Mouse (Mus musculus) cerebellum, adult 11 months (tissue): ENCODE data around the gene Hand2.

Source experiments
- DNase-seq: peaks from one replicate; pipeline ENCODE4 v3.0.0; 2022

The Hand2 gene

GRCm38 (mm10) chr8:57325111-57325891, 4.5 kb downstream of the Hand2 start:
- DNase-seq = no peak

DNA sequence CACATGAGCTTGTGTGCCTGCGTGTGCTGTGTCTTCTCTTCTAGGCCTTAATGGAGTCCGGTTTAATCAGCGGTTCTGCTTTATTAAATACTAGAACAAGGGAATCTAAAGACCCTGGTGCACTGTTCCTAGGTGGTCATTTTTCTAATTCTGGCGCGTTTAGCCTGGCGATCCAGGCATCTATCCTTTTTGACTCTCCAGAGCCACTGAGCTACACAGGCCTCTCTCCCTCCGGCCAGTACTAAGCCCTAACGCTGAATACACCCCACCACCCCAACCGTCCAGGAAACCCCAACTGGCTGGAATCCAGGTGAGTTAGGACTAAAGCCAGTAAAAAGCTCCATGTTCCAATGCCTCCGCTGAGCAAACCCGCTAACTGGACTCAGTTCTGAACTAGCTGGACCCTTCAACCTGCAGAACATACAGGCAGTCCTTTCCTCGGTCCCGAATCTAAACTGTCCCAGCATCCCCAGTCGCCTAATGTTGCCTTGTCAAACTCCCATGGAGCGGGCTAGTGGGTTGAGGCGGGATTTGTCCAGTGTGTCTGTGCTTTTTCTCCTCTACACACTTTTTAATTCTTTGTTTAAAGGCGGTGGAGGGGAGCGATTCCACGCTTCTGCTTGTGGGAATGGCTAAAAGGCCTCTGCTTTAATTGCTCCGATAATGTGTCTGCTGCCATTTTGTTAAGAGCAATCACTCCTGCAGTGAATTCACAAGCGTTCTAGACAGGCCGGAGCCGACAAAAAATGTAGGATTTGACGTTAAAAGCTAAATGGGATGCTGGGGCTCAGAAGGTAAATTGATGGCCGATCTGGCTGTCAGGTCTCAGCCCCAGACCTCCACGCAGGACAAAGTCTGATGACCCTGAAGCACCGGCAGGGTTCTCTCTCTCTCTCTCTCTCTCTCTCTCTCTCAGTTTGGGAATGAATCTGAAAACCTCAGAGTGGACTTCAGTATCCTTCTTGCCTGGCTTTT, 5.6 kb downstream of the Hand2 start:
- DNase-seq = no peak

DNA sequence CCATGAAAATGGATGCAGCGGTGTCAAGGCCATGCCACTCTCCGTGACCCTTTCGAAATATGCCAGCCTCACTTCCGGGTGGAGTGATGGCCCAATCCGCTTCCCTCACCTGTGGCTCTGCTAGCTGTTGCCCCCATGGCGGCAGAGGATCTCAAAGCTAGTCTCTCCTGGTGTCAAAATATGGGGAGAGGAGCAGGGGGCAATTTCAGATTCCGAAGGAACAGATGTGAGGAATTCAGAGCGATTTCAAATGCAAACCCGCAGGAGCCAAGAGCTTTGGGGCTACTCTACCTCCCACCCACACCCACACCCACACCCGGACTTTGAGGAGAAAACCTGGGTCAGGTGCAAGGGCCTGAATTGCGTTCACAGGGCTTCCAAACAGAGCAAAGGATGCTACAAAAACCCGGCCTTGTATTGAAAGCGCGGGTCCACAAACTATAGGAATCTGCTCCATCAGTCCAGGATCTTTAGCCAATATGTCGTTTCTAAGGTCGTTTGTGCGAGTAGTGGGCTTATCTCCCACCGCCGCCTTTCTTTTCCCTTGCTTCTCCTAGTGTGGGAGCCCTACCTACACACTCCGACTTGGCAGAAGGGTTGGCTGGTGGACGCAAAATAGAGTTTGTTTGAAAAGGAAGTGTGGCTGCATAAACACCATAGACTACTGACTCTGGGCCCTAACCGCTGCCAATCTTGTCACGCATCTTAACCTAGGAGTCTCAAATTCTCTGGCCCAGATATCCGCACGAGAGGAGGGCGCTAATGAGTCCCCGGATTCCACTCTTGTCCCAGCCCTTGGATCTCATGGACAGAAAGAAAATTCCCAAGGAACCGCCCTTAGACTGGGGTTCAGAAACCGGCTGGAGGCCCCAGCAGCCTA, 6.7 kb downstream of the Hand2 start:
- DNase-seq = no peak

GRCm38 (mm10) chr8:57328161-57328920, 7.6 kb downstream of the Hand2 start:
- no peak for DNase-seq

GRCm38 (mm10) chr8:57328931-57329341, 8.2 kb downstream of the Hand2 start:
- no peak for DNase-seq

DNA sequence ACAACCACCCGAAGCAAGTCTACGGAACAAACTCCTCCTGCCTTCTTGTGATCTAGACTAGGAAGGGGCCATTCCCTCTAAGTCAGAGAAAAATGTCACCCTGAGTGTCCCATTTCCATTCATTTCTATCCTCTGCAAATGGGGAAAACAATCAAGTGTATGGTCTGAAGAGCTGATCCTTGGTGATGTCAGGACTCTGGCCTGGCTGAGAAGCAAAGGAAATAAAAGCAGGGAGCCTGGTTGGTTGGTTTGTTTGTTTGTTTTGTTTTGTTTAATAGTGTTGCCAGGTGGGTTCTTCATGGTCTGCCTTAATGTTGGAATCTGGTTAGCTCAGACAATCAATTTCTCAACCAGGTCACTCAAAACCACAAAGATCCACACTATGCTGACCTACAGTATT, 9.3 kb downstream of the Hand2 start:
- no peak for DNase-seq

DNA sequence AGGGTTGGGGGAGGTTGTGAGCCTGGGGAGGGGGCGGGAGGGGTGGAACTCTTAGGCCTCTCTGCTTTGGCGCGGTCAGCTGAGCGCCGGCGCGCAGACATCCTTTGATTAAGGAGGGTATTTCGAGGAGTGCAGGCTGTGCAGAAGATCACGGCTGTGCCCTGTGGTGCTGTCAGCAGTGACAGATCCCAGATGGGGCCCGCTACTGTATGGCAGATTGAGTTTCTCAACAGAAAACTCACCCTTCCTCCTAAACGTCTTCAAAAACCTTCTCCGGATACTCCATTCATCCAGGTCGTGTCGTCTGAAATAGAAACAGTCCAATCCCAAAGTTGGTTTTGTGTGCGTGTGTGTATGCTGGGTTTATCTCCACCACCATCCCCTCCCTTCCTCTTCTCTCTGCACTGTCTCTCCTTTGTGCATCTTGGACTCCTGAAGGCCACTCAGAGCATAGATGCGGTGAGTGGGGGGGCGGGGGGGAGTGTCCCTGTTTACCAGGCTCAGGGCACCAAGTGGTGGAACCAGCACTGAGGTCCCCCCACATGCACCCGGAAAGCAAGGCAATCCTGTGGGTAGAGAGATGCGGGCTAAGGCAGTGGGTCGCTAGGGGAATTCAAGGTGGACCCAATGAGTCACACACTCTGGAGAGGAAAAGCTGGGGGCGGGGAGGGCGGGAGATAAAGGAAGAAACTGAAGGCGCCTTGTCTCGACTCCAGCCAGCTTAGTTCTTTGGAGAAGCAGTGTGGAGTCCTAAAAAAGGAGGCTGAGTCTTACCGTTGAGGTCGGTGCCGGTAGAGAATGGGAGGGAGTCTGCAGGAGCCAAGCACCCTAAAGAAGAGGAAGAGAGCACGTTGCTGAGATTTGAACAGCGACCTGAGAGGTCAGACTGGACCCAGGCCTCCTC, 11.2 kb downstream of the Hand2 start:
- no peak for DNase-seq

DNA sequence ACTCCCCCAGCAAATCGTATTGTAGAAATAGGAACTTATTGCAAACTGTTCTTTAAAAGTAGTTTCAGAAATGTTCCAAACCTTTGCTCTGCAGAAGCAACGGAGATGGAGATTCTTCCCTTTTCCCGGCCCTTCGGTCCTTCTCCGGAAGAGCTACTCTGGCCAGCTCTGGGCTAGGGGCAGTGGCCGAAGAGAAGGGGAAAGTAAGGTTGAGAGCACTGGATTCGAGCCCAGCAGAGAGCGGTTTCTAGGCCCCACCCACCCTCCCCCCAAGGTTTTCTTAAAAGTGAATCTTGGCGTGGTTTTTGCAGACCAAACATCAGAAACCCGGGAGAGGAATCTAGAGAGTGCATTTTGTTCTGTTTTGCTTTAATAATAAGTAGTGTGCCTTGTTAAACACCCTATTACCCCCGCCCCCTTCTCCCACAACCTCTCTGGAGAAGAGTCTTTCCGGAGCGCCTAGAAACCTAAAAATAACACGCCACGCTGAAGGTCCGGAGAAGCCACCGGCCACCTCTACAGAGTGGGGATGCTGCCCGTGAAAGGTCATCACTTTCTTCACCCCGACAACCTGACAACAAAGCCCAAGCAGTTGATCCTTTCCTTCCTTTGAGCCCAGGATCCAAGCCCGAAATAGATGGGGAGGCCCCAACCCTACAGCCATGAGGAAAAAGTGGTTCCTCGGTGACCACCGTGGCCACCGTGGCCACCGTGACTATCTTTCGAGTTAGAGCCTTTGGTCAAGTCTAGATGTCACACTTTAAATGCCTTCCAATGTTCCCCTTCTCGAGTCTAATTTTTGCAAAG, 12.1 kb downstream of the Hand2 start:
- no peak for DNase-seq

GRCm38 (mm10) chr8:57333483-57333770, 12.6 kb downstream of the Hand2 start:
- no peak for DNase-seq

GRCm38 (mm10) chr8:57333795-57334551, 13.2 kb downstream of the Hand2 start:
- no peak for DNase-seq

GRCm38 (mm10) chr8:57334714-57335113, 13.9 kb downstream of the Hand2 start:
- no peak for DNase-seq

DNA sequence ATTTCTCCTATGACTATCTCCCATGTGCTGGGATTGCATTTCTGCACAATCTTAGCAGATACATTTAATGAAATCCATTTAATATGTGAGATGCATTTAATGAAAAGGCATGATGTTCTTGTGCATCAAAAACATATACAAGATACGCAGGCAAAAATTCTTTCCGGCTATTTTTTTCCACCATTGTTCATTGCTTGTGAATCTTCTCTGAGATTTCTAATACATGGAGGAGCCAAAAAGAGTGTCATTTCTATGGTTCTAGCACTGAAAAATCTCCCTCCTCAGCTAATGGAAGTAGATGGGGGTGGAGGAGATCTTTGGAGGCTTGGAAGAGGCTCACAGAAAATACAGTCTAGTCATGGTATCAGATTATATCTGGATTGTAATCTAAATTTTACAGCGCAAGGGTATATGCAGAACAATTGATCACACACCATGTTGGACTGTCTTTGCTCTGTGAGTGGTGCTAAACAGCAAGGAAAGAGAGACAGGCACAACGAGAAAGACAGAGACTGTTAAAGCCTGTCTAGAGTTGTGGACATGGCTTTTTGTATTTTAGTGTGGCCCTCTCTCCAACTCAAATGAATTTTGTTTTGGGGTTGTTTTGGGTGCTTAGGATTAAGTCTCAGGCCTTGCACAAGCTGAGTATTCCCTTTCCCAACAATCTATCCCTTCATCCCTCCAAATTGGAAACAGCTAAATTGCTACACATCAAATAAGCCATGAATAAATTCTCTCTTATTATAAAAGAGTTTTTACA, 16.7 kb downstream of the Hand2 start:
- no peak for DNase-seq

DNA sequence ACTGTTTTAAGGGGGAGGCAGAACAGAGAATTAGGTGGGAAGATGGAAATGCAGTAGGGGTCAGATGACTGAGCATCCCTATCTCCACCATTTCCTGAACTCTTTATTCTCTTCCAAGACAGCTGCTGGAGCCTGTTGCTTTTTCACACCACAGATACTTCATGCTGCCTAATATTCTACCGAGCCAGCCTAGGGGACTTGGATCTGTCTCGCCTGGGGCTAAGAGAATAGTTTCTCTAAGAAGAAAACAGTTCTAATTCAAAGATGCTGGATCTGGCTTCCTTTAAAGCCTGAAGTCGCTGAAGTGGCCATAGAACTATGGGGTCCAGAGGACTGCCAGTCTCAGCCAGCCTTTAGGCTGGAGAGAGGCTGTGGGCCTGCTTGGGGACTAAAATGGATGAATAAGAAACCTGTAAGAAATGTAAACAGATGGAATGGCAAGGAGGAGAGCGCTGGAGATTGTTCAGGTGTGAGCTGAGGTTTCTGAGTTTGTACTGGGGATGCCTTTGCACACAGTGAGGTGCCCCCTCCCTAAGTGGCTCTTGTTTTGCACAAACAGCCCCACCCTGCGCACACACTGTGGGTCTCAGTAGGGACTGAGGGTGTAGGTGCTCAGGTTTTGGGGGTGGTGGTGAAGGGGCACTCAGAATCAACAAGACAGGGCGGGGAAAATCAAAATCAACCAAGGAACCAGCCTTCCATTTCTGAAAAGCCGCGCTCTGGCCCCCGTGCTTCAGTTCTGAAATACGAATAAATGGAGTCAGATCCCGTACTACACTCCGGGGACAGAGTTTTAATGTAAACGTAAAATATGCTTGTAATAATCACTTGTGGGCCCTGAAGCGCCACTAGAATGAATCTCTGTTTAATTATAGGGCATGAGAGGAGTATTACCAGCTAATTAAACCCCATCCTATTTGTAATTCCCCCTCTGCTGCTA, 19.2 kb downstream of the Hand2 start:
- no peak for DNase-seq

DNA sequence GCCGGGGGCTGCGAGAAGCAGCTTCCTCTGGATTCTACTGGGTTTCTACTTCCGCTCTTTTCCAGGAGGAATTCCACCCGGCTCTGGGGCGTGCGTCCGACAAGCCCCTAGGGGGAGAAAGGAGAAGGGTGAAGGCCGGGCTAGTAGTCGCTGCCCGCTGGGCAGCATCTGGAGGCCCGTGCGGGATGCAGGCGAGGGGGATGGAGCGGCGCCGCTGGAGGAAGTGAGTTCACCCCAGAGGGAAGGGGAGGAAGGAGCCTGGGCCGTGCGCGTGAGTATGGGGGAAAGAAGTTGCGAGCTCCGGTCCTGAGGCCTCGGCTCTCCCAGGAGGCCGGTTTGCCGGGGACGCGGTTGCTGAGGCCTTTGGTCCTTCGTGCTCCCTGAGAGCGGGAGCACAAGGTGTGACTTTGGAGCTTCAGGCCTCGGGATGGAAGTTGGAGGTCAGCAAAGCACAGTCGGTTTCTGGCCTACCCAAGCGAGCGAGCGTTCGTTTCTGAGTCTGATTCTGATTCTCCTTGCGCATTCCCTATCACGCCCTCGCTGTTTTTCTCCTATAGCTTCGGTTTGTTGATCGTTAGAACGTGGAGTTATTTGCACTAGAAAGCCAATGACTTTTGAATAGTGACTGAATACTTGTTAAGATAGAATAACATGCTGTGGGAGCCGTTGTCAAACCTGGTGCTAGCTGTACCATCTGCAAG, 20.2 kb downstream of the Hand2 start:
- DNase-seq = no peak

DNA sequence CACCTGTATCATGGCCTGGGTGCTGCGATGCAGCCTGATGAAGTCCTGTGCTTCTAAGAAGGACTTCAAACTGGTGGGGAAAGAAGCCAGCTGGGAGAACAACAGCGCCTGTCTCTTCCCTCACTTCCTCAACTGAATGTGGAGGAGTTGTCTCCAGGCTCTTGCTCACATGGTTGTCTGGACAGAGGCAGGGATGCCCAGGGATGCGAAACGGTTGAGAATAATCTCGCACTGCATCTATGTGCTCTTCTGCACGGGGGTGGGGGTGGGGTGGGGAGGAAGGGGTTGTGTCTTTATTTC, 20.7 kb downstream of the Hand2 start:
- no peak for DNase-seq

DNA sequence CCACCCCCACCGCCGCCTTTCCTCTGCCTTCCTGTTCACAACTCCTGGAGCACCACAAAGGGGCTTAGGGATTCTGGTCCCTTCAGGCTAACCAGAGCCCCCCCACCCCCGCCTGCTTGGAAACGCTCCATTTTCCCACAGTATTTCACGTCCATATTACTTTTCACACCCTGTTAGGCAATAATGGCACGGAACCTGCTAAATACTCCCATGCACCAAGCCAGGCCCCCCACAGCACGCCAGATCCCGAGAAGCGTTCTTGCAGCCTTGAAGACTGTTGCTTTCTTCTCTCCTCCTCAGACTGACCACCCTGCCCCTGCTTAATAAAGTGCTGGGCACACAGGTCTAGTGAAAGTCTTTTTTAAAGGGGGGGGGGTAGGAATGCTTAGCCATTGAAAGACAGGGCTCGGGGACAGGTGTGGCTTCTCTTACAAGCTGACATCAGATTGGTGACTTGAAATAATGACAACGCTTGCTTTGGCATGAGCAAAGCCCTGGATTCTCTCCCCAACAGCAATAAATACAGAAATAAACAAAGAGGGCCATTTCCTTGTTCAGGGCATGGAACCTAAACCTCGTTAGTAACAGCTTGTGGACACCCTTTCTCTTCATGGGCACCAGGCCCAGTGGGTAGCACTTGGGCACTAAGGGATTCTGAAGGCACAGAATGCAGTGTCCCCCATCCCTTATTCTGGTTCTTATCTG, 21.8 kb downstream of the Hand2 start:
- no peak for DNase-seq
